Mouse (Mus musculus) ES-Bruce4 (cell line): ENCODE data around the gene Cpa2.

Source experiments
- CTCF ChIP-seq: IDR thresholded peaks from one replicate; pipeline ENCODE4 v1.8.1; 2011; ENCODE audit warnings: low read depth, low read length
- POLR2A ChIP-seq: IDR thresholded peaks from one replicate; pipeline ENCODE4 v1.8.1; 2011; ENCODE audit warnings: low read length; ENCODE audit not compliant: insufficient read depth

DNA sequence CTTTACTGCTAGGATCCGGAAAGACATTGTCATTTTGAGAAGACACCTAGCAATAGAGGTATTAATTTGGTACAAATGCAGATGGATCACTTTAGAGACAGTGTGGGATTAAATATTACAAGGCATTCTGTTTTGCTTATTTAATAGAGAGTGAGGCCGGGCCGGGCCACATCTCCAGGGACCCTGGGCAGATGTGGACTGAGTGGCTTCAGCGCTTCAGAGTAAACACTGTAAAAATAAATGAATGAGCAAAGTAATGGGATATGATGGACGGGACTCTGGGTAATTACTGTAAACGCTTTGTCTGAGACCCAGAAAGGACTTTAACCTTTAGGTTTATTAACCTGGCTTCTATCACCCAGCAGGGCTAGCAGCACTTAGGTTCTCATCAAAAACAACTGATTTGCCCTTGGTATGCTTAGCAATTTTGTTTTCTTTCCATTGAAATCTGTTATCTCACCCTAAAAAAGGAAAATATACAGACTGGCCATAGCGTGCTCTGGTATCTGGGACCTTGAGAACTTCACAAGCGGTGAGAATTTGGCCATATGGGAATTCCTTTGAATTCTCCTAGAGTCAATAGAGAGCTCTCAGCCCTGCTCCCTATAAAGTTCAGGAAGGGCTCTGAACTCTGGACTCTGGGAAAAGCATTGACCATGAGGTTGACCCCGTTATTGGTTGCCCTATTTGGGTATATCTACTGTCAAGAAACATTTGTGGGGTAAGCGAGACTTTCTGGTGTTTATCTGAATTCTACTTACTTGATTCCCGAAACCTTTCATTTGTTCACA is at the start of gene Cpa2:
- no peak for TF ChIP-seq CTCF
- TF ChIP-seq POLR2A, result no peak
